Mouse (Mus musculus) lung, postnatal 0 days (tissue): ENCODE data around the gene Cgn. TPM values are rescaled to one million over a fixed set of nuclear protein-coding genes. Genes with fewer than 3 reads are reported as not detected.

ENCODE experiments used
- ATAC-seq: fragments of 200-750 bp; cut with Nextera tagmentation; 2 replicates; pipeline ENCODE4 v1.8.0; 2017; ENCODE audit warnings: moderate library complexity
- DNase-seq: peaks from one replicate; pipeline ENCODE4 v3.0.0-alpha.2; 2016; ENCODE audit warnings: low spot score
- H3K27ac ChIP-seq: fragments of 300-500 bp; sonication (generic); 2 replicates; pipeline ENCODE4 v1.5.1; 2014; ENCODE audit warnings: antibody characterized with exemption, mild to moderate bottlenecking, low read length, mixed read lengths
- H3K27me3 ChIP-seq: fragments of 300-500 bp; sonication (generic); replicated peaks from 2 replicates; pipeline ENCODE4 v1.6.1; 2014; ENCODE audit warnings: low read length, mixed read lengths; ENCODE audit not compliant: insufficient read depth
- H3K36me3 ChIP-seq: fragments of 300-500 bp; sonication (generic); 2 replicates; pipeline ENCODE4 v1.6.1; 2014; ENCODE audit warnings: low read length, mixed read lengths; ENCODE audit not compliant: insufficient read depth
- H3K4me1 ChIP-seq: fragments of 300-500 bp; sonication (generic); 2 replicates; pipeline ENCODE4 v1.6.1; 2014; ENCODE audit warnings: antibody characterized with exemption, low read depth, low read length, mixed read lengths; ENCODE audit not compliant: insufficient read depth
- H3K4me2 ChIP-seq: fragments of 300-500 bp; sonication (generic); replicated peaks from 2 replicates; pipeline ENCODE4 v1.6.1; 2014; ENCODE audit warnings: low read depth, mild to moderate bottlenecking, low read length, moderate library complexity, mixed read lengths
- H3K4me3 ChIP-seq: fragments of 300-500 bp; sonication (generic); 2 replicates; pipeline ENCODE4 v1.5.1; 2014; ENCODE audit warnings: low read depth, low read length
- H3K9ac ChIP-seq: fragments of 300-500 bp; sonication (generic); replicated peaks from 2 replicates; pipeline ENCODE4 v1.6.1; 2014; ENCODE audit warnings: low read depth, mild to moderate bottlenecking
- H3K9me3 ChIP-seq: fragments of 300-500 bp; sonication (generic); 2 replicates; pipeline ENCODE4 v1.6.1; 2016; ENCODE audit warnings: low read length, mixed read lengths
- CTCF ChIP-seq: IDR thresholded peaks from 2 replicates; pipeline ENCODE4 v1.5.1; 2016; ENCODE audit warnings: antibody characterized with exemption, mild to moderate bottlenecking
- EP300 ChIP-seq: IDR thresholded peaks from 2 replicates; pipeline ENCODE4 v1.6.1; 2016; ENCODE audit warnings: antibody characterized with exemption, mild to moderate bottlenecking, control low read depth
- WGBS: fragments of 180-500 bp; shearing (Covaris S2); extraction: QIAGEN DNeasy Blood & Tissue Kit; methylation state at CpG from one replicate; pipeline ENCODE4 v1.1.7; 2014; 5-methylcytosine and 5-hydroxymethylcytosine counted together
- polyA plus RNA-seq: library from polyadenylated mRNA; unstranded; fragments of >200 nt; fragmentation: Nextera tagmentation; extraction: Ambion mirVana; gene quantifications from 2 replicates; pipeline ENCODE4 v1.2.1, GENCODE M21; 2015

The Cgn gene
- polyA plus RNA-seq, 1 experiment from 2014 or later = 29.6 TPM

DNA sequence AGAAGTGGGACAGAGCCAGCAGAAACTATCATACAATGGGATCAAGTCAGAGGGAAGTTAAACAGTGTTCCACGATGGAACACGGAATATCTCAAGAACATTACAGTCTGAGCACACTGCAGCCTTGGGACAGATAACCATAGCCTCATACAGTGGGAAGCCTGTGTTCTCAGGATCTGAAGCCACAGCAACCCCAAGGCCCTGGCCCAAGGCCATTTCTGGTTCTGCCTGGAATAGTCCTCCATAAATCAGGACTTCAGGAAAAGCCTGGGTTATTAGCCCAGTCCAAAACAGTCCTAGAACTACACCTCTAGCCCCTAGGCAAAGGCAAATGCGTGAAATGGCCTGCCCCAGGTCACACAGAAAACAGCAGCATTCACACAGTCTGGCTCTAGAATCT lies 27.4 kb upstream of the Cgn start:
- Histone ChIP-seq H3K4me3 (no peak overlapping the region), H3K36me3 (no peaks in the 10 kb centered on the region), H3K27ac (no peak overlapping the region), H3K4me2 (no peak overlapping the region), H3K9ac (no peak overlapping the region), H3K27me3 (no peaks in the 10 kb centered on the region), H3K9me3 (no peaks in the 10 kb centered on the region), H3K4me1 (no peaks in the 10 kb centered on the region)
- ATAC-seq (no peak), DNase-seq (no peak)
- WGBS = 88% methylated on average over 3 of the region's 3 CpGs
- no peak for TF ChIP-seq CTCF
- TF ChIP-seq EP300 = no peak

DNA sequence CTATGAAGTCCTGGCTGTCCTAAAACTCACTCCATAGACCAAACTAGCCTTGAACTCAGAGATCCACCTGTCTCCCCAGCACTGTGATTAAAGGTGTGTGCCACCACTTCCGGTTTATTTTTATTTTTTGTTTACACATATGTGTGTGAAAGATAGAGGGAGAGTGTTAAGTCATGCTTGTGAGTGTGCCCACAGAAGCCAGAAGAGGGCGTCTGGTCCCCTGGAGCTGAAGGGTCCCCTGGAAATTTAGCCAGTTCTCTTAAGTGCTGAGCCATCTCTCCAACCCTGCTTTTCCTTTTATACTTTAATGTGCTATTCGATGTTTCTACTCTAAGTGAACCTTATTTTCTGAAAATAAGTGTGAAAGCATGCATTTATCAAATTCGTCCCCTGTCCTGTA lies 25.3 kb upstream of the Cgn start:
- WGBS = 13% methylated on average over 4 of the region's 4 CpGs
- peak; percentile 76 for DNase-seq
- Histone ChIP-seq H3K27me3 (no peaks in the 10 kb centered on the region), H3K4me3 (no peak overlapping the region), H3K36me3 (no peaks in the 10 kb centered on the region), H3K27ac (no peak overlapping the region), H3K4me1 (no peaks in the 10 kb centered on the region), H3K9ac (no peak overlapping the region), H3K4me2 (no peak overlapping the region), H3K9me3 (no peaks in the 10 kb centered on the region)
- TF ChIP-seq EP300 (no peak), CTCF (peak; percentile 70)
- ATAC-seq = peak; percentile 52

DNA sequence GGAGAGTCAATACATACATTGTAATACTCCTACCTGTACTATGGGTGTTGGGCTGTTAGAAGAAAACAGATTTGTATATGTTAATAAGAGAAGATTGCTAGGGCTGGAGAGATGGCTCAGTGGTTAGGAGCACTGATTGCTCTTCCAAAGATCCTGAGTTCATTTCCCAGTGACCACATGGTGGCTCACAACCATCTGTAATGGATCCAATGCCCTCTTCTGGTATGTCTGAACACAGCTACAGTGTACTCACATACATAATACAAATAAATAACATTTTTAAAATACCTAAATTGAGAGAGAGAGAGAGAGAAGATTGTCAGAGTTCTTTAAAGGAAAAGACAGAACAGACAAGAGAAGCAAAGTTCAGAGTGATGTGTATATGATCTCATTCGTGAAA lies 22.0 kb upstream of the Cgn start:
- TF ChIP-seq CTCF (peak; percentile 45), EP300 (no peak)
- no peak for ATAC-seq
- Histone ChIP-seq H3K9ac (no peak overlapping the region), H3K4me3 (no peak overlapping the region), H3K4me1 (no peaks in the 10 kb centered on the region), H3K4me2 (no peak overlapping the region), H3K27ac (no peak overlapping the region), H3K36me3 (no peaks in the 10 kb centered on the region), H3K27me3 (no peaks in the 10 kb centered on the region), H3K9me3 (no peaks in the 10 kb centered on the region)
- no peak for DNase-seq
- WGBS = 81% methylated on average over 1 of the region's 1 CpGs

DNA sequence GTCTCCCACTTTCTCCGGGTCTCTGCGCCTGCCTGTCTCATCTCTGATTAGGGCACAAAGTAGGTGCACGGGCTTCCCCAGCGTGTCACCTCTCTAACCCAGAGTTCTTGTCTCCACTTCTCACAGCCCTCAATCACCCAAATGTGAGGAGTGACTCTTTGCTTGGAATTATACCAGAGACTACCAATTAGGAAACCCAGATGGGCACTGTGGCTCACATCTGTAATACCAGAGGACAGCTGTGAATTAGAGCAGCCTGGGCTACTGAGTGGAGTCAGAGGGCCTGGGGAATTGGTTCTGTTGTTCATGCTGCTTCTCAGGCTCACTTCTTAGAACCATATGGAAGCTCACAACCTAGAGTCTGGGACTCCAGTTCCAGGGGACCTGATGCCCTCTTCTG lies 18.7 kb upstream of the Cgn start:
- no peaks in the 10 kb centered on the region for H3K9me3 ChIP-seq
- H3K4me1 ChIP-seq = no peaks in the 10 kb centered on the region
- WGBS = 74% methylated on average over 4 of the region's 4 CpGs
- H3K36me3 ChIP-seq = no peaks in the 10 kb centered on the region
- no peak overlapping the region for H3K4me3 ChIP-seq
- DNase-seq = no peak
- TF ChIP-seq EP300 = no peak
- no peaks in the 10 kb centered on the region for H3K27me3 ChIP-seq
- H3K27ac ChIP-seq = no peak overlapping the region
- ATAC-seq = no peak
- no peak overlapping the region for H3K4me2 ChIP-seq
- H3K9ac ChIP-seq = no peak overlapping the region

DNA sequence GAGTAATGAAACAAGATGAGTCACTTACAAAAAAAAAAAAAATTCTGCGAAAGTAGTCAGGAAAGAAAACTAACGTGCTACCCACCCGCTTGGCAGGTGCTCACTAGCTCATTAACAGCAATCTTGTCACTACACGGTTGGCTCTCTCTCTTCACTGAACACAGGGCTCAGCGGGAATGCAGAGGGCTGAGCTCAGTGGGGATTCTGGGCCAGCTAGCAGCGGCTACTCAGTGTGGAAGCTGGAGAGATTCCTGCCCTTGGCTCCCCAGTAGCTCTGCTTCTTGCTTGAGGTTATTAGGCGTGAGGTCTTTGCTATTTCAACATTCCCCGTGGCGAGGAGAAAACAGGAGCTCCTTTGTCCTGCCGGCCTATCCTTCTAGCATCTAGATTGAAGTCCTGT lies 17.9 kb upstream of the Cgn start:
- H3K4me1 ChIP-seq = no peaks in the 10 kb centered on the region
- H3K36me3 ChIP-seq = no peaks in the 10 kb centered on the region
- ATAC-seq (no peak; the same call in 1 of the 2 replicates), DNase-seq (peak; percentile 30)
- H3K27me3 ChIP-seq = no peaks in the 10 kb centered on the region
- WGBS = 11% methylated on average over 10 of the region's 10 CpGs
- no peak overlapping the region for H3K4me2 ChIP-seq
- no peak for TF ChIP-seq CTCF
- no peak for TF ChIP-seq EP300
- H3K9me3 ChIP-seq = no peaks in the 10 kb centered on the region
- no peak overlapping the region for H3K4me3 ChIP-seq
- H3K27ac ChIP-seq = no peak overlapping the region
- H3K9ac ChIP-seq = no peak overlapping the region

DNA sequence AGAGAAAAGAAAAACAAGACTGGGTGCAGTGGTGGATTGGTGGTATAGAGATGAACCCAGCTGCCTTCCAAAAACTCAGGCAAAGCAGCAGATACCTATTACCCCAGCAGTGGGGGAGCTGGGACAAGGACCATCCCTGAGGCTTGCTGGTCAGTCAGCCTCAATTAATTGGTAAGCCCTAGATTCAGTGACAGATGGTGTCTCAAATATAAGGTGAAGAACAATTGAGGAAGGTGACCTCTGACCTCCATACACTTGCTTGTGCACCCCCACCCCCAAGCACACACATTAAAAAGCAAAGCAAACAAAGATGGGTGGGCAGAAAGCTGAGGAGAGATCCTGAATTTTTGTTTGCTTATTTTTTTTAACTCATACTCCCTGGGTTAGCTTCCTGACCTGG lies 9.9 kb upstream of the Cgn start:
- H3K36me3 ChIP-seq = no peaks in the 10 kb centered on the region
- H3K9me3 ChIP-seq = no peaks in the 10 kb centered on the region
- no peaks in the 10 kb centered on the region for H3K27me3 ChIP-seq
- no peak for ATAC-seq
- DNase-seq = no peak
- H3K4me3 ChIP-seq = no peak overlapping the region
- TF ChIP-seq EP300 = no peak
- no peak for TF ChIP-seq CTCF
- H3K4me1 ChIP-seq = no peaks in the 10 kb centered on the region
- no peak overlapping the region for H3K9ac ChIP-seq
- H3K4me2 ChIP-seq = no peak overlapping the region
- H3K27ac ChIP-seq = no peak overlapping the region

DNA sequence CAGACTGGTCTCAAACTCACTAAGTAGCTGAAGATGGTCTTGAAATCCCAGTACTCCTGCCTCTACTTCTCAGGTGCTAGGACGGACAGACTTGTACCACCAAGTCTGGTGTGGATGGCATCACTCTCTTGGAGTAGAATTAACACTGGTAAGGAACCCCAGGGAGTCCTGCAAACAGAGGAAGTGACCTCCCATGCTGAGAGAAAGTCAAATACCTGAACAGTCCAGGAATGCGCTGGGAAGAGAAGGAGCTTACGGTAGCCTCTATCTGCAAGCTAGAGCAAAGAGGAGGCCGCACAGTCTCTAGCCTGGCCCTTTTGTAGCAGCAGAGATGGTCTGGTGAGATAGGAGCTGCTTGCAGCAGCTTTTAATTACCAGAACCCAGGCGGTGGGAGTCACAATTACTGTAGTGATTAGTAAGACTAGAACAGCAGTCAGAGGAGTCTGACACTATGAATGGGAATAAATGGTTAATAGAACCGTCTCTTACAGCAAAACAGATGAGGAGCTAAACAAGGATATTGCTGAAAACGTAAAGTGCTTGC lies 9.4 kb upstream of the Cgn start:
- H3K9ac ChIP-seq = no peak overlapping the region
- DNase-seq = no peak
- TF ChIP-seq CTCF (no peak), EP300 (no peak)

More for the DNA sequence above, 9.4 kb upstream of the Cgn start:
- peak; percentile 16; the same call in 1 of the 2 replicates for ATAC-seq
- WGBS = 38% methylated on average over 7 of the region's 7 CpGs
- no peak overlapping the region for H3K4me3 ChIP-seq
- H3K27ac ChIP-seq = no peak overlapping the region
- no peaks in the 10 kb centered on the region for H3K36me3 ChIP-seq
- no peak overlapping the region for H3K4me2 ChIP-seq
- H3K27me3 ChIP-seq = no peaks in the 10 kb centered on the region
- no peaks in the 10 kb centered on the region for H3K9me3 ChIP-seq
- no peaks in the 10 kb centered on the region for H3K4me1 ChIP-seq
